Mouse (Mus musculus) spleen, adult 12 weeks (tissue): ENCODE results near the gene Lmtk2.
A peak's percentile ranks its signal among the peaks of the same experiment; 100 is the strongest.

Source experiments
- DNase-seq: peaks from one replicate; pipeline ENCODE4 v3.0.0; 2022; ENCODE audit warnings: low spot score

Gene Lmtk2

GRCm38 (mm10) chr5:144109201-144109600, 9.0 kb downstream of the Lmtk2 start:
- no peak for DNase-seq

- no peak for DNase-seq
These were observed 12.6 kb downstream of the Lmtk2 start for GRCm38 (mm10) chr5:144112574-144113438.

- no peak for DNase-seq
These were observed 13.8 kb downstream of the Lmtk2 start for GRCm38 (mm10) chr5:144114068-144114467.

- no peak for DNase-seq
These were observed 14.9 kb downstream of the Lmtk2 start for GRCm38 (mm10) chr5:144114970-144115627.

GRCm38 (mm10) chr5:144115628-144115977, 15.4 kb downstream of the Lmtk2 start:
- DNase-seq = no peak

GRCm38 (mm10) chr5:144118271-144118670, 18.0 kb downstream of the Lmtk2 start:
- no peak for DNase-seq

GRCm38 (mm10) chr5:144119286-144119685, 19.1 kb downstream of the Lmtk2 start:
- no peak for DNase-seq

- DNase-seq = no peak
These were observed 21.3 kb downstream of the Lmtk2 start for GRCm38 (mm10) chr5:144121489-144121888.

GRCm38 (mm10) chr5:144125979-144126755, 25.9 kb downstream of the Lmtk2 start:
- DNase-seq = no peak

- no peak for DNase-seq
These were observed 43.3 kb downstream of the Lmtk2 start for GRCm38 (mm10) chr5:144143531-144143930.

- no peak for DNase-seq
These were observed 46.7 kb downstream of the Lmtk2 start for GRCm38 (mm10) chr5:144146898-144147297.

- DNase-seq = no peak
These were observed 49.3 kb downstream of the Lmtk2 start for GRCm38 (mm10) chr5:144149530-144149929.

GRCm38 (mm10) chr5:144151270-144151669, 51.0 kb downstream of the Lmtk2 start:
- DNase-seq = no peak

- DNase-seq = peak; percentile 18
These were observed 54.3 kb downstream of the Lmtk2 start for GRCm38 (mm10) chr5:144154528-144154927.

GRCm38 (mm10) chr5:144158604-144159003, 58.4 kb downstream of the Lmtk2 start:
- no peak for DNase-seq

GRCm38 (mm10) chr5:144159137-144159536, 58.9 kb downstream of the Lmtk2 start:
- no peak for DNase-seq

- no peak for DNase-seq
These were observed 62.0 kb downstream of the Lmtk2 start for GRCm38 (mm10) chr5:144162080-144162812.

- no peak for DNase-seq
These were observed 62.7 kb downstream of the Lmtk2 start for GRCm38 (mm10) chr5:144162813-144163517.

GRCm38 (mm10) chr5:144165756-144166155, 65.5 kb downstream of the Lmtk2 start:
- no peak for DNase-seq

- DNase-seq = no peak
These were observed 69.2 kb downstream of the Lmtk2 start for GRCm38 (mm10) chr5:144169275-144169975.

GRCm38 (mm10) chr5:144173648-144174047, 73.4 kb downstream of the Lmtk2 start:
- DNase-seq = no peak
